Mouse (Mus musculus) testis, adult 2 months (tissue): Measurements from ENCODE around the gene Fgf7. TPM values are rescaled to one million over a fixed set of nuclear protein-coding genes. Genes with fewer than 3 reads are reported as not detected.

ENCODE experiments used
- H3K27ac ChIP-seq: fragments of 200-500 bp; 2 replicates; pipeline ENCODE4 v1.5.1; 2012; ENCODE audit warnings: low read depth, low read length; ENCODE audit not compliant: control insufficient read depth, insufficient read depth
- H3K27me3 ChIP-seq: fragments of 200-500 bp; 2 replicates; pipeline ENCODE4 v1.6.1; 2012; ENCODE audit warnings: mild to moderate bottlenecking, low read length, moderate library complexity; ENCODE audit not compliant: control insufficient read depth, insufficient read depth
- H3K36me3 ChIP-seq: fragments of 200-500 bp; 2 replicates; pipeline ENCODE4 v1.6.1; 2012; ENCODE audit warnings: mild to moderate bottlenecking, low read length; ENCODE audit not compliant: control insufficient read depth, insufficient read depth
- H3K4me1 ChIP-seq: fragments of 200-500 bp; 2 replicates; pipeline ENCODE4 v1.6.1; 2012; ENCODE audit warnings: low read length; ENCODE audit not compliant: control insufficient read depth, insufficient read depth
- H3K4me3 ChIP-seq: fragments of 200-500 bp; 2 replicates; pipeline ENCODE4 v1.5.1; 2012; ENCODE audit warnings: low read depth, mild to moderate bottlenecking, low read length, moderate library complexity, mixed read lengths; ENCODE audit not compliant: control insufficient read depth
- CTCF ChIP-seq: fragments of 200-500 bp; IDR thresholded peaks from 2 replicates; pipeline ENCODE4 v1.5.1; 2012; ENCODE audit warnings: low read depth, mild to moderate bottlenecking, inconsistent platforms, low read length, moderate library complexity; ENCODE audit not compliant: control insufficient read depth, insufficient read depth, insufficient replicate concordance
- POLR2A ChIP-seq: fragments of 200-500 bp; IDR thresholded peaks from 2 replicates; pipeline ENCODE4 v1.6.1; 2012; ENCODE audit warnings: low read depth, mild to moderate bottlenecking, inconsistent platforms, low read length, moderate library complexity; ENCODE audit not compliant: control insufficient read depth
- polyA plus RNA-seq: library from polyadenylated mRNA; depleted of rRNA; stranded (reverse); fragments of >200 nt; gene quantifications from 2 replicates; pipeline ENCODE4 v1.2.3, GENCODE M21; 2012

Gene Fgf7
- polyA plus RNA-seq, 1 experiment = 0.22 TPM

GRCm38 (mm10) chr2:126031186-126031900 is 3.1 kb upstream of the Fgf7 start:
- TF ChIP-seq POLR2A (no peak), CTCF (no peak)
- Histone ChIP-seq H3K36me3 (no peaks in the 10 kb centered on the region), H3K27ac (no peak overlapping the region), H3K4me1 (no peaks in the 10 kb centered on the region), H3K4me3 (no peak overlapping the region), H3K27me3 (no peaks in the 10 kb centered on the region)

- Histone ChIP-seq H3K4me1 (no peaks in the 10 kb centered on the region), H3K27ac (no peak overlapping the region), H3K36me3 (no peaks in the 10 kb centered on the region), H3K27me3 (no peaks in the 10 kb centered on the region), H3K4me3 (no peak overlapping the region)
- no peak for TF ChIP-seq CTCF
- TF ChIP-seq POLR2A = no peak
These were observed 1.1 kb upstream of the Fgf7 start for GRCm38 (mm10) chr2:126033114-126033972.

GRCm38 (mm10) chr2:126035013-126035770 is 734 bp downstream of the Fgf7 start:
- Histone ChIP-seq H3K4me3 (no peak overlapping the region), H3K36me3 (no peaks in the 10 kb centered on the region), H3K4me1 (no peaks in the 10 kb centered on the region), H3K27me3 (no peaks in the 10 kb centered on the region), H3K27ac (no peak overlapping the region)
- TF ChIP-seq CTCF (no peak), POLR2A (no peak)

- H3K27ac ChIP-seq = no peak overlapping the region
- H3K4me3 ChIP-seq = no peak overlapping the region
- TF ChIP-seq CTCF (no peak), POLR2A (no peak)
- H3K36me3 ChIP-seq = no peaks in the 10 kb centered on the region
- H3K4me1 ChIP-seq = no peaks in the 10 kb centered on the region
- H3K27me3 ChIP-seq = no peaks in the 10 kb centered on the region
These were observed 1.7 kb downstream of the Fgf7 start for GRCm38 (mm10) chr2:126036121-126036520.

GRCm38 (mm10) chr2:126038221-126039000 is 4.0 kb downstream of the Fgf7 start:
- no peak overlapping the region for H3K27ac ChIP-seq
- H3K36me3 ChIP-seq = no peaks in the 10 kb centered on the region
- H3K4me3 ChIP-seq = no peak overlapping the region
- H3K27me3 ChIP-seq = no peaks in the 10 kb centered on the region
- no peak for TF ChIP-seq POLR2A
- no peak for TF ChIP-seq CTCF
- no peaks in the 10 kb centered on the region for H3K4me1 ChIP-seq

GRCm38 (mm10) chr2:126039414-126039891 is 5.0 kb downstream of the Fgf7 start:
- no peak for TF ChIP-seq CTCF
- TF ChIP-seq POLR2A = no peak
- Histone ChIP-seq H3K27ac (no peak overlapping the region), H3K36me3 (no peaks in the 10 kb centered on the region), H3K4me1 (no peaks in the 10 kb centered on the region), H3K4me3 (no peak overlapping the region), H3K27me3 (no peaks in the 10 kb centered on the region)

- no peaks in the 10 kb centered on the region for H3K36me3 ChIP-seq
- H3K27me3 ChIP-seq = no peaks in the 10 kb centered on the region
- TF ChIP-seq CTCF (no peak), POLR2A (no peak)
- no peak overlapping the region for H3K27ac ChIP-seq
- no peak overlapping the region for H3K4me3 ChIP-seq
- no peaks in the 10 kb centered on the region for H3K4me1 ChIP-seq
These were observed 6.2 kb downstream of the Fgf7 start for GRCm38 (mm10) chr2:126040651-126041050.
